26 mouse cellular contexts compared by ENCODE assay signal in genomic region chr19:42079006-42079405, GRCm38 (mm10). TPM values are rescaled to one million over a fixed set of nuclear protein-coding genes. Genes with fewer than 3 reads are reported as not detected.
A peak's percentile ranks its signal among the peaks of the same experiment; 100 is the strongest.
DNase-seq lines count a peak whose midpoint lies in the region; ATAC-seq and TF ChIP-seq lines count a peak whose summit lies in the region.
"Had no signal": no experiment of that assay in that cellular context is flagged by ENCODE, and none has a peak within 500 bp of the region (broad histone marks: within the 10 kb centered on the region; RNA-seq: fewer than 3 reads in every experiment).

No protein-coding gene starts in this region.

- peak overlapping the region; percentile 68 for H3K9ac ChIP-seq in MEL (ENCODE audit: control insufficient read depth, low read depth, low read length, poor library complexity, severe bottlenecking)
- no peak overlapping the region for H3K9ac ChIP-seq in liver, embryonic 13.5 days
- H3K9ac ChIP-seq in hindbrain, embryonic 16.5 days (ENCODE audit: low read depth, low read length) = no peak overlapping the region
- H3K9ac ChIP-seq: embryonic facial prominence, embryonic 13.5 days; forebrain, embryonic 12.5 days; heart, embryonic 12.5 days; hindbrain, embryonic 15.5 days had no signal

- peaks cover 2 to 6% of the 10 kb centered on the region in 2 experiments; a peak in 3 of 4 replicates for H3K27me3 ChIP-seq in MEL (ENCODE audit: control insufficient read depth in 1 of 2, insufficient read depth in 2 of 2, low read length in 2 of 2)
- no peaks in the 10 kb centered on the region for H3K27me3 ChIP-seq in liver, embryonic 13.5 days
- no peaks in the 10 kb centered on the region for H3K27me3 ChIP-seq in myocyte (ENCODE audit: control insufficient read depth, insufficient read depth, insufficient read length)
- H3K27me3 ChIP-seq in hindbrain, embryonic 16.5 days (replicated peaks; ENCODE audit: control insufficient read depth, insufficient read depth, low read length) = no peaks in the 10 kb centered on the region
- H3K27me3 ChIP-seq: embryonic facial prominence, embryonic 13.5 days; forebrain, embryonic 12.5 days; heart, embryonic 12.5 days; hindbrain, embryonic 15.5 days had no signal

- DNase-seq in heart, adult 11 months = peak; percentile 78
- DNase-seq in heart, adult 8-10 months (ENCODE audit: low spot score) = no peak
- DNase-seq in MEL (ENCODE audit: low read depth, low spot score) = peak; percentile 60
- DNase-seq in liver, embryonic 13.5 days = peak; percentile 50
- DNase-seq: adrenal gland, postnatal 14 days; B cell, adult 2 months; cerebellum, adult 11 months; cerebellum, adult 8-10 months; cerebellum, postnatal 14 days; gastrocnemius, postnatal 10 days; heart, adult 2 months had no signal

- TF ChIP-seq RAD21 in MEL (IDR thresholded peaks at IDR 0.05; ENCODE audit: low read depth, low read length) = no peak

- peak in 1 of 2 experiments; percentile 36; a peak in 2 of 4 replicates for TF ChIP-seq EP300 in MEL (IDR thresholded peaks at IDR 0.05; ENCODE audit: low read depth in 1 of 2, low read length in 2 of 2)

- H3K4me1 ChIP-seq in MEL (ENCODE audit: control insufficient read depth in 1 of 2, insufficient read depth in 2 of 2, low read length in 2 of 2) = peaks cover 4 to 15% of the 10 kb centered on the region in 2 experiments; a peak in 3 of 4 replicates
- H3K4me1 ChIP-seq in liver, embryonic 13.5 days (replicated peaks) = peaks cover 22% of the 10 kb centered on the region
- no peaks in the 10 kb centered on the region for H3K4me1 ChIP-seq in hindbrain, embryonic 16.5 days (ENCODE audit: control insufficient read depth, insufficient read depth, low read depth, low read length)
- H3K4me1 ChIP-seq: embryonic facial prominence, embryonic 13.5 days; forebrain, embryonic 12.5 days; heart, embryonic 12.5 days; hindbrain, embryonic 15.5 days had no signal

- H3K36me3 ChIP-seq in MEL (ENCODE audit: control insufficient read depth in 1 of 2, insufficient read depth in 2 of 2, low read length in 2 of 2) = peaks cover 0 to 5% of the 10 kb centered on the region in 2 experiments; a peak in 2 of 4 replicates
- H3K36me3 ChIP-seq in liver, embryonic 13.5 days = 0 out of 2 replicates have a peak, but pooled peaks cover 5% of the 10 kb centered on the region
- H3K36me3 ChIP-seq in myocyte (ENCODE audit: control insufficient read depth, insufficient read depth) = peaks cover 4% of the 10 kb centered on the region
- peaks cover 15% of the 10 kb centered on the region for H3K36me3 ChIP-seq in hindbrain, embryonic 16.5 days (ENCODE audit: control insufficient read depth, insufficient read depth, low read length)
- H3K36me3 ChIP-seq: G1E had no signal

- WGBS in liver, embryonic 13.5 days (ENCODE audit: insufficient replicate concordance) = 68% methylated on average over 12 of the region's 12 CpGs
- 95% methylated on average over 12 of the region's 12 CpGs for whole genome bisulfite sequencing in hindbrain, embryonic 16.5 days

- H3K79me2 ChIP-seq in MEL (ENCODE audit: control insufficient read depth, insufficient read depth, low read length, poor library complexity) (no peaks in the 10 kb centered on the region), myocyte (ENCODE audit: control insufficient read depth, insufficient read depth) (no peaks in the 10 kb centered on the region)

- H3K27ac ChIP-seq in MEL (ENCODE audit: control insufficient read depth, low read depth, low read length) = peak overlapping the region; percentile 39
- peak overlapping the region; percentile 47; the same call in 1 of the 2 replicates for H3K27ac ChIP-seq in liver, embryonic 13.5 days
- H3K27ac ChIP-seq in hindbrain, embryonic 16.5 days (ENCODE audit: low read depth, low read length) = no peak overlapping the region
- H3K27ac ChIP-seq: embryonic facial prominence, embryonic 13.5 days; forebrain, embryonic 12.5 days; heart, adult 2 months; hindbrain, embryonic 10.5 days; hindbrain, embryonic 15.5 days had no signal

- no peak overlapping the region for H3ac ChIP-seq in myocyte (ENCODE audit: control insufficient read depth, insufficient read length)

- H3K4me2 ChIP-seq in liver, embryonic 13.5 days = peak overlapping the region; percentile 8; the same call in 1 of the 2 replicates
- peak overlapping the region; percentile 91 for H3K4me2 ChIP-seq in myocyte (ENCODE audit: low read depth)
- H3K4me2 ChIP-seq in hindbrain, embryonic 16.5 days (ENCODE audit: low read length) = no peak overlapping the region
- H3K4me2 ChIP-seq: embryonic facial prominence, embryonic 13.5 days; forebrain, embryonic 12.5 days; heart, embryonic 12.5 days; hindbrain, embryonic 15.5 days had no signal

- TF ChIP-seq POLR2A in MEL (IDR thresholded peaks at IDR 0.05; ENCODE audit: control insufficient read depth in 1 of 2, insufficient read depth in 1 of 2, low read depth in 1 of 2, low read length in 2 of 2, poor library complexity in 1 of 2) = no peak
- TF ChIP-seq POLR2A in myocyte (IDR thresholded peaks at IDR 0.05; ENCODE audit: insufficient read length, low read depth) = no peak

- ATAC-seq in liver, embryonic 13.5 days (ENCODE audit: low read depth) = peak; percentile 59; the same call in 1 of the 2 replicates
- no peak for ATAC-seq in hindbrain, embryonic 16.5 days
- ATAC-seq in activated CD4-positive, CD25-positive, alpha-beta regulatory T cell, adult 4 months = no peak
- ATAC-seq: CD4-positive, CD25-positive, alpha-beta regulatory T cell, adult 4 months; forebrain, embryonic 16.5 days; inflammation-experienced regulatory T-cells, adult 6 months had no signal

- H3K9me3 ChIP-seq in MEL (replicated peaks; ENCODE audit: insufficient read depth, low read length) = no peaks in the 10 kb centered on the region
- no peaks in the 10 kb centered on the region for H3K9me3 ChIP-seq in liver, embryonic 13.5 days (replicated peaks)
- no peaks in the 10 kb centered on the region for H3K9me3 ChIP-seq in hindbrain, embryonic 16.5 days (ENCODE audit: control insufficient read depth, low read length)
- H3K9me3 ChIP-seq: embryonic facial prominence, embryonic 13.5 days; forebrain, embryonic 12.5 days; G1E; heart, embryonic 12.5 days; hindbrain, embryonic 10.5 days; hindbrain, embryonic 15.5 days had no signal

- TF ChIP-seq CTCF in MEL (IDR thresholded peaks at IDR 0.05 in 2 of 3, conservative IDR thresholded peaks at IDR 0.05 in 1 of 3; ENCODE audit: control insufficient read depth in 1 of 3, insufficient read depth in 1 of 3, low read depth in 2 of 3, low read length in 3 of 3, poor library complexity in 1 of 3, severe bottlenecking in 1 of 3) = no peak

- peak overlapping the region; percentile 66 for H3K4me3 ChIP-seq in MEL (ENCODE audit: control insufficient read depth in 1 of 2, insufficient read depth in 1 of 2, low read depth in 2 of 2, low read length in 2 of 2)
- H3K4me3 ChIP-seq in liver, embryonic 13.5 days (replicated peaks) = no peak overlapping the region
- no peak overlapping the region for H3K4me3 ChIP-seq in myocyte
- H3K4me3 ChIP-seq in hindbrain, embryonic 16.5 days (ENCODE audit: low read length) = no peak overlapping the region
- H3K4me3 ChIP-seq: embryonic facial prominence, embryonic 13.5 days; forebrain, embryonic 12.5 days; heart, adult 2 months; heart, embryonic 12.5 days; hindbrain, embryonic 10.5 days; hindbrain, embryonic 15.5 days had no signal

RNA-seq across cellular contexts. Expression of gene Morn4, which starts 7.2 kb away (rescaled TPM):
- total RNA-seq in heart, adult 8-10 months (2022) = 1 to 10 TPM; 2.2 to 4.0 (median 2.4) TPM
- 4.9 and 5.7 TPM in 2 replicates for total RNA-seq in MEL (2012; rRNA removed)
- polyA plus RNA-seq in MEL (2012; ENCODE audit: insufficient read depth in 1 of 2, insufficient read length in 2 of 2, low read depth in 1 of 2, low replicate concordance in 2 of 2, missing spikeins in 1 of 2) = 10 to 100 TPM in 1 of 2 experiments, not detected in 1; 18.4 TPM
- polyA plus RNA-seq in liver, embryonic 13.5 days (2015; fragmentation: Nextera tagmentation; extraction: Ambion mirVana) = 2.6 and 2.8 TPM in 2 replicates
- 32.3 TPM for polyA plus RNA-seq in myocyte (2012; fragmentation: generic; extraction: Trizol)
- 137 and 139 TPM in 2 replicates for polyA plus RNA-seq in hindbrain, embryonic 16.5 days (2015; fragmentation: Nextera tagmentation; extraction: Ambion mirVana)
- polyA plus RNA-seq in activated CD4-positive, CD25-positive, alpha-beta regulatory T cell, adult 4 months (2017; shearing (Covaris generic)) = not detected

RNA-seq across cellular contexts. Expression of gene Pi4k2a, which starts 11.3 kb away (rescaled TPM):
- total RNA-seq in heart, adult 8-10 months (2022) = 10 to 100 TPM; 17.7 to 23.2 (median 22.2) TPM
- total RNA-seq in MEL (2012; rRNA removed) = 10.2 and 12.2 TPM in 2 replicates
- 10 to 100 TPM in 1 of 2 experiments, not detected in 1; 30.3 TPM for polyA plus RNA-seq in MEL (2012; ENCODE audit: insufficient read depth in 1 of 2, insufficient read length in 2 of 2, low read depth in 1 of 2, low replicate concordance in 2 of 2, missing spikeins in 1 of 2)
- polyA plus RNA-seq in liver, embryonic 13.5 days (2015; fragmentation: Nextera tagmentation; extraction: Ambion mirVana) = 9.7 and 9.9 TPM in 2 replicates
- polyA plus RNA-seq in myocyte (2012; fragmentation: generic; extraction: Trizol) = 37.5 TPM
- polyA plus RNA-seq in hindbrain, embryonic 16.5 days (2015; fragmentation: Nextera tagmentation; extraction: Ambion mirVana) = 9.6 and 23.9 TPM in 2 replicates
- polyA plus RNA-seq in activated CD4-positive, CD25-positive, alpha-beta regulatory T cell, adult 4 months (2017; shearing (Covaris generic)) = 10 to 100 TPM in 1 of 2 experiments, 1 to 10 TPM in 1; 8.1 to 12.4 TPM

RNA-seq across cellular contexts. Expression of gene 4933411K16Rik, which starts 27.0 kb away (rescaled TPM):
- under 1 TPM in 2 of 4 experiments, not detected in 2; 0.22 to 0.31 TPM for total RNA-seq in heart, adult 8-10 months (2022)
- total RNA-seq in MEL (2012; rRNA removed) = not detected in 2 replicates
- polyA plus RNA-seq in MEL (2012; ENCODE audit: insufficient read depth in 1 of 2, insufficient read length in 2 of 2, low read depth in 1 of 2, low replicate concordance in 2 of 2, missing spikeins in 1 of 2) (under 1 TPM in 1 of 2 experiments, not detected in 1; 0.10 TPM), myocyte (2012; fragmentation: generic; extraction: Trizol) (0.30 TPM)
- 0.15 TPM in 1 of 2 replicates, not detected in the other for polyA plus RNA-seq in liver, embryonic 13.5 days (2015; fragmentation: Nextera tagmentation; extraction: Ambion mirVana)
- polyA plus RNA-seq in hindbrain, embryonic 16.5 days (2015; fragmentation: Nextera tagmentation; extraction: Ambion mirVana) = not detected in 2 replicates
- not detected for polyA plus RNA-seq in activated CD4-positive, CD25-positive, alpha-beta regulatory T cell, adult 4 months (2017; shearing (Covaris generic))
- total RNA-seq: common myeloid progenitor, adult 5-6 weeks; G1E; heart, postnatal 25 days had no signal
- polyA plus RNA-seq: CD4-positive, CD25-positive, alpha-beta regulatory T cell, adult 4 months; embryonic facial prominence, embryonic 13.5 days; forebrain, embryonic 16.5 days; G1E; heart, embryonic 12.5 days; heart, embryonic 16.5 days; hindbrain, embryonic 10.5 days; inflammation-experienced regulatory T-cells, adult 6 months had no signal

RNA-seq across cellular contexts. Expression of gene Hoga1, which starts 33.6 kb away (rescaled TPM):
- total RNA-seq in heart, adult 8-10 months (2022) = 1 to 10 TPM in 3 of 4 experiments, under 1 TPM in 1; 0.92 to 2.5 (median 1.5) TPM
- 0.31 TPM in 1 of 2 replicates, not detected in the other for total RNA-seq in MEL (2012; rRNA removed)
- polyA plus RNA-seq in MEL (2012; ENCODE audit: insufficient read depth in 1 of 2, insufficient read length in 2 of 2, low read depth in 1 of 2, low replicate concordance in 2 of 2, missing spikeins in 1 of 2) = under 1 TPM in 1 of 2 experiments, not detected in 1; 0.38 TPM
- 21.6 and 21.9 TPM in 2 replicates for polyA plus RNA-seq in liver, embryonic 13.5 days (2015; fragmentation: Nextera tagmentation; extraction: Ambion mirVana)
- 2.4 TPM for polyA plus RNA-seq in myocyte (2012; fragmentation: generic; extraction: Trizol)
- 2.0 and 2.4 TPM in 2 replicates for polyA plus RNA-seq in hindbrain, embryonic 16.5 days (2015; fragmentation: Nextera tagmentation; extraction: Ambion mirVana)
- not detected for polyA plus RNA-seq in activated CD4-positive, CD25-positive, alpha-beta regulatory T cell, adult 4 months (2017; shearing (Covaris generic))
- total RNA-seq: common myeloid progenitor, adult 5-6 weeks; G1E had no signal
- polyA plus RNA-seq: CD4-positive, CD25-positive, alpha-beta regulatory T cell, adult 4 months; G1E; inflammation-experienced regulatory T-cells, adult 6 months had no signal

RNA-seq across cellular contexts. Expression of gene Ankrd2, which starts 43.2 kb away (rescaled TPM):
- under 1 TPM in 3 of 4 experiments, not detected in 1; 0.49 to 0.63 (median 0.53) TPM for total RNA-seq in heart, adult 8-10 months (2022)
- total RNA-seq in MEL (2012; rRNA removed) = not detected in 2 replicates
- polyA plus RNA-seq in MEL (2012; ENCODE audit: insufficient read depth in 1 of 2, insufficient read length in 2 of 2, low read depth in 1 of 2, low replicate concordance in 2 of 2, missing spikeins in 1 of 2) = not detected
- 0.15 and 0.16 TPM in 2 replicates for polyA plus RNA-seq in liver, embryonic 13.5 days (2015; fragmentation: Nextera tagmentation; extraction: Ambion mirVana)
- polyA plus RNA-seq in myocyte (2012; fragmentation: generic; extraction: Trizol) = 110 TPM
- 1.1 and 1.5 TPM in 2 replicates for polyA plus RNA-seq in hindbrain, embryonic 16.5 days (2015; fragmentation: Nextera tagmentation; extraction: Ambion mirVana)
- polyA plus RNA-seq in activated CD4-positive, CD25-positive, alpha-beta regulatory T cell, adult 4 months (2017; shearing (Covaris generic)) = not detected
- total RNA-seq: common myeloid progenitor, adult 5-6 weeks; G1E; heart, postnatal 25 days had no signal
- polyA plus RNA-seq: CD4-positive, CD25-positive, alpha-beta regulatory T cell, adult 4 months; G1E; heart, adult 2 months; heart, embryonic 12.5 days; heart, embryonic 16.5 days; hindbrain, embryonic 10.5 days; inflammation-experienced regulatory T-cells, adult 6 months had no signal

Comparison
In these comparisons a context has a peak if more than half of its experiments do, and no peak if none do; other contexts are left out.
1. H3K4me3 ChIP-seq: peak in MEL (2 of 2); none in liver, embryonic 13.5 days (single experiment), myocyte (single experiment) and hindbrain, embryonic 16.5 days (single experiment).